Mouse (Mus musculus): ENCODE data around the gene Vat1. TPM values are rescaled to one million over a fixed set of nuclear protein-coding genes. Genes with fewer than 3 reads are reported as not detected.
A peak's percentile ranks its signal among the peaks of the same experiment; 100 is the strongest.
"Not testable (repeated sequence)": the region's sequence is repeated elsewhere in the genome, so short reads cannot be mapped to it uniquely, and the experiment has no call there.

Vat1 gene
- polyA plus RNA-seq, 1 experiment = 218 TPM

- Histone ChIP-seq H3K27ac (ENCODE audit: insufficient read depth, low read length) (peak overlapping the region; percentile 34; the same call in 1 of the 2 replicates), H3K4me1 (ENCODE audit: control insufficient read depth, insufficient read depth, low read length) (peaks cover 6% of the 10 kb centered on the region; the same call in 1 of the 2 replicates), H3K4me3 (ENCODE audit: insufficient read depth, low read length) (no peak overlapping the region)
- no peak for TF ChIP-seq POLR2A (IDR thresholded peaks at IDR 0.05; ENCODE audit: low read depth, low read length)
- TF ChIP-seq CTCF (IDR thresholded peaks at IDR 0.05; ENCODE audit: borderline replicate concordance, insufficient read depth, low read length) = no peak
Observed at GRCm38 (mm10) chr11:101447786-101448185, 18.2 kb downstream of the Vat1 start.

- H3K27ac ChIP-seq (ENCODE audit: insufficient read depth, low read length); H3K4me3 ChIP-seq (ENCODE audit: insufficient read depth, low read length); H3K4me1 ChIP-seq (ENCODE audit: control insufficient read depth, insufficient read depth, low read length): not testable (repeated sequence)
Observed at GRCm38 (mm10) chr11:101446860-101447259, 19.2 kb downstream of the Vat1 start.

- H3K4me1 ChIP-seq (ENCODE audit: control insufficient read depth, insufficient read depth, low read length) = peaks cover 2% of the 10 kb centered on the region; the same call in 1 of the 2 replicates
- TF ChIP-seq CTCF (IDR thresholded peaks at IDR 0.05; ENCODE audit: borderline replicate concordance, insufficient read depth, low read length) (no peak), POLR2A (IDR thresholded peaks at IDR 0.05; ENCODE audit: low read depth, low read length) (peak; percentile 46; the same call in 1 of the 2 replicates)
- no peak overlapping the region for H3K27ac ChIP-seq (ENCODE audit: insufficient read depth, low read length)
- H3K4me3 ChIP-seq (ENCODE audit: insufficient read depth, low read length) = no peak overlapping the region
Observed at GRCm38 (mm10) chr11:101446319-101446718, 19.7 kb downstream of the Vat1 start.

GRCm38 (mm10) chr11:101442760-101443159 lies 23.3 kb downstream of the Vat1 start:
- Histone ChIP-seq H3K27ac (ENCODE audit: insufficient read depth, low read length) (peak overlapping the region; percentile 45), H3K4me3 (ENCODE audit: insufficient read depth, low read length) (peak overlapping the region; percentile 100), H3K4me1 (ENCODE audit: control insufficient read depth, insufficient read depth, low read length) (no peaks in the 10 kb centered on the region)
- TF ChIP-seq CTCF (IDR thresholded peaks at IDR 0.05; ENCODE audit: borderline replicate concordance, insufficient read depth, low read length) = no peak
- no peak for TF ChIP-seq POLR2A (IDR thresholded peaks at IDR 0.05; ENCODE audit: low read depth, low read length)

GRCm38 (mm10) chr11:101442127-101442693 lies 23.8 kb downstream of the Vat1 start, which contains the start of gene Rpl27:
Gene Rpl27, plus strand, starts transcription at chr11:101442298.
- Histone ChIP-seq H3K27ac (ENCODE audit: insufficient read depth, low read length) (peak within 1 kb of the TSS; percentile 45), H3K4me1 (ENCODE audit: control insufficient read depth, insufficient read depth, low read length) (no peaks in the 10 kb centered on the region), H3K4me3 (ENCODE audit: insufficient read depth, low read length) (peak within 1 kb of the TSS; percentile 100)
- TF ChIP-seq CTCF (IDR thresholded peaks at IDR 0.05; ENCODE audit: borderline replicate concordance, insufficient read depth, low read length) (peak; percentile 36; the same call in 1 of the 2 replicates), POLR2A (IDR thresholded peaks at IDR 0.05; ENCODE audit: low read depth, low read length) (peak; percentile 86)

GRCm38 (mm10) chr11:101441450-101442126 lies 24.4 kb downstream of the Vat1 start:
- not testable (repeated sequence) for H3K4me3 ChIP-seq (ENCODE audit: insufficient read depth, low read length); H3K4me1 ChIP-seq (ENCODE audit: control insufficient read depth, insufficient read depth, low read length); H3K27ac ChIP-seq (ENCODE audit: insufficient read depth, low read length)

- H3K4me3 ChIP-seq (ENCODE audit: insufficient read depth, low read length); H3K4me1 ChIP-seq (ENCODE audit: control insufficient read depth, insufficient read depth, low read length); H3K27ac ChIP-seq (ENCODE audit: insufficient read depth, low read length): not testable (repeated sequence)
Observed at GRCm38 (mm10) chr11:101438006-101438405, 28.0 kb downstream of the Vat1 start.

- no peak overlapping the region for H3K27ac ChIP-seq (ENCODE audit: insufficient read depth, low read length)
- H3K4me1 ChIP-seq (ENCODE audit: control insufficient read depth, insufficient read depth, low read length) = no peaks in the 10 kb centered on the region
- no peak overlapping the region for H3K4me3 ChIP-seq (ENCODE audit: insufficient read depth, low read length)
- TF ChIP-seq CTCF (IDR thresholded peaks at IDR 0.05; ENCODE audit: borderline replicate concordance, insufficient read depth, low read length) (no peak), POLR2A (IDR thresholded peaks at IDR 0.05; ENCODE audit: low read depth, low read length) (no peak)
Observed at GRCm38 (mm10) chr11:101436916-101437315, 29.1 kb downstream of the Vat1 start.

- Histone ChIP-seq H3K4me1 (ENCODE audit: control insufficient read depth, insufficient read depth, low read length) (no peaks in the 10 kb centered on the region), H3K27ac (ENCODE audit: insufficient read depth, low read length) (no peak overlapping the region), H3K4me3 (ENCODE audit: insufficient read depth, low read length) (no peak overlapping the region)
- TF ChIP-seq POLR2A (IDR thresholded peaks at IDR 0.05; ENCODE audit: low read depth, low read length) (no peak), CTCF (IDR thresholded peaks at IDR 0.05; ENCODE audit: borderline replicate concordance, insufficient read depth, low read length) (no peak)
Observed at GRCm38 (mm10) chr11:101435831-101436230, 30.2 kb downstream of the Vat1 start.

- Histone ChIP-seq H3K27ac (ENCODE audit: insufficient read depth, low read length) (no peak overlapping the region), H3K4me3 (ENCODE audit: insufficient read depth, low read length) (no peak overlapping the region), H3K4me1 (ENCODE audit: control insufficient read depth, insufficient read depth, low read length) (no peaks in the 10 kb centered on the region)
- TF ChIP-seq CTCF (IDR thresholded peaks at IDR 0.05; ENCODE audit: borderline replicate concordance, insufficient read depth, low read length) = no peak
Observed at GRCm38 (mm10) chr11:101433396-101433795, 32.6 kb downstream of the Vat1 start.

Measured in embryonic fibroblast, embryonic 13.5 days (primary cell).